Mouse (Mus musculus): ENCODE data around the gene Phlpp1. TPM values are rescaled to one million over a fixed set of nuclear protein-coding genes. Genes with fewer than 3 reads are reported as not detected.

The Phlpp1 gene
- polyA plus RNA-seq, 1 experiment from 2014 or later, result 5.1 TPM

- Histone ChIP-seq H3K36me3 (no peaks in the 10 kb centered on the region), H3K4me2 (replicated peaks) (no peak overlapping the region), H3K27ac (no peak overlapping the region), H3K9me3 (no peaks in the 10 kb centered on the region), H3K9ac (no peak overlapping the region), H3K27me3 (no peaks in the 10 kb centered on the region), H3K4me1 (no peaks in the 10 kb centered on the region), H3K4me3 (no peak overlapping the region)
- 83% methylated on average over 12 of the region's 12 CpGs for WGBS
- ATAC-seq (ENCODE audit: insufficient number of reproducible peaks, insufficient read depth, low FRiP score, low TSS enrichment), result no peak
Measured at GRCm38 (mm10) chr1:106151846-106152245, 19.7 kb upstream of the Phlpp1 start.

- no peak overlapping the region for H3K9ac ChIP-seq
- H3K9me3 ChIP-seq, result no peaks in the 10 kb centered on the region
- no peaks in the 10 kb centered on the region for H3K27me3 ChIP-seq
- no peak overlapping the region for H3K4me3 ChIP-seq
- no peaks in the 10 kb centered on the region for H3K4me1 ChIP-seq
- H3K27ac ChIP-seq, result no peak overlapping the region
- H3K36me3 ChIP-seq, result no peaks in the 10 kb centered on the region
- ATAC-seq (ENCODE audit: insufficient number of reproducible peaks, insufficient read depth, low FRiP score, low TSS enrichment), result no peak
- no peak overlapping the region for H3K4me2 ChIP-seq (replicated peaks)
Measured at GRCm38 (mm10) chr1:106152742-106153141, 18.8 kb upstream of the Phlpp1 start.

DNA sequence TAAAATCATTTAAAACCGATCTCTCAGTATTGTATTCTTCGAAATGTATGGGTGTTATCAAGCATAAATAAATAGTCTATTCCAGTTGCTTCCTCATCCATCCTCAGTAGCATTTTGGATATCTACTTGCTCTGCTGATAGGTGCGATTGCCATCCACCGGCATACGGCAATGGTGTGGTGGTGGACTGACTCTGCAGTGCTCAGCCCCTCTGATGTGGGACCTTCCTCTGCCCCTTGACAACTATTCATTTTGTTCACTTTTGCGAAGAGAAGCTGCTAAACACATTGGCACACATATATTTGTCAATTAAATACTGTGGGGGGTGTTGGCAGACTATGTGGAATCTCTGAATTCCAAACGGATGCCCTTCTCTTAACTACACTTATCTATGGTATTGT lies 17.0 kb upstream of the Phlpp1 start:
- WGBS, result 87% methylated on average over 7 of the region's 7 CpGs

DNA sequence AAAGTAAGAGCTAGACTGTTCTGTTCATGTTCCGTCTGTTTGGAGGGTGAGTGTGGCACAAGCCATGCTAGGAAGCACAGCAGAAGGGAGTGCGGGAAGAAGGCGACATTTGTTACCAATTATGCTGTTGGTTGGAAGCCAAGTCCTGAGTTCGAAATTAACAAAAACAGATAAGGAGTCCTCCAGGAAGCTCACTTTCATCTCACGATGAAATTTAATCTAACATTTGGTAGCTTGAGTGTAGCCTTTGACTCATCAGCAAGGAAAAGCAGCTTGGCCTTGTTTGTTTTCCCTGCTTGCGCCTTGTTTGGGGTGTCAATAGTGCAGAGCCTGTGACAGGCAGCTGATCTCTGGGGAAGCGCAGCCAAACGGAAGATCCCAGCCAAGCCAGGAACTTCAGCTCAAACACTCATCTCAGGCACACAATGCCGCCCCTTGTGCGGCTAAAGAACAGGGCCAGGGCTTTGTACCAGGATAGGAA lies 16.4 kb upstream of the Phlpp1 start:
- WGBS, result 21% methylated on average over 10 of the region's 10 CpGs

More for the DNA sequence above, 17.0 kb upstream of the Phlpp1 start:
- Histone ChIP-seq H3K9ac (no peak overlapping the region), H3K4me3 (no peak overlapping the region), H3K9me3 (no peaks in the 10 kb centered on the region), H3K27me3 (no peaks in the 10 kb centered on the region), H3K36me3 (no peaks in the 10 kb centered on the region), H3K27ac (no peak overlapping the region), H3K4me1 (no peaks in the 10 kb centered on the region), H3K4me2 (replicated peaks) (no peak overlapping the region)
- no peak for ATAC-seq (ENCODE audit: insufficient number of reproducible peaks, insufficient read depth, low FRiP score, low TSS enrichment)

GRCm38 (mm10) chr1:106155702-106156101 lies 15.8 kb upstream of the Phlpp1 start:
- no peak for ATAC-seq (ENCODE audit: insufficient number of reproducible peaks, insufficient read depth, low FRiP score, low TSS enrichment)

More for the DNA sequence above, 16.4 kb upstream of the Phlpp1 start:
- Histone ChIP-seq H3K27ac (no peak overlapping the region), H3K9me3 (no peaks in the 10 kb centered on the region), H3K36me3 (no peaks in the 10 kb centered on the region), H3K4me2 (replicated peaks) (no peak overlapping the region), H3K9ac (no peak overlapping the region), H3K4me1 (no peaks in the 10 kb centered on the region), H3K4me3 (no peak overlapping the region), H3K27me3 (no peaks in the 10 kb centered on the region)
- ATAC-seq (ENCODE audit: insufficient number of reproducible peaks, insufficient read depth, low FRiP score, low TSS enrichment), result no peak

DNA sequence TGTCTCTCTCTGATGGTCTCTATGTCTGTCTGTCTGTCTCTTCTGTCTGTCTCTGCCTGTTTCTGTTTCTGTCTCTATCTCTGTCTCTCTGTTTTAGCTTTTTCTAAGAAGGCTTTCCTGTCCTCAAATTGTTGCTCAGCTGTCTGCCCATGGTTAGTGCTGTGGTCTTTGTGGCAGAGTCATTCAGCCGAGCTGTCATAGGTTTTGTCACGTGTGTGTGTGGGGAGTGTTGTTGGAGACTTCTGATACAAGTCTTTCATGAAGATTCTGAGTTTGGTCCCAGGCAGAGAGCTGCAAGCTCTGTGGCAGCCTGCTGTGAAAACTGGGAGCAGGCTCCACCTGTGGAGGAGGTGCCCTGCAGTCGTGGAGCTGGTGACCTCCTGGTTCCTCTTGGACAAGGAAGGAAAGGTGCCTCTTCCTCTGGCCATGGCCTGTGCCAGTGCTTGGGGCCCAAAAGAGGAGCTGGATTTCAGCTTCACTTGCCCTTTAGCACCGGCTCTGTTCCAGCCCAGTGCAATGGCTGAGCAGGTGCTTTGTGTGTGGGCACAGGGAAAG lies 13.5 kb upstream of the Phlpp1 start:
- no peak overlapping the region for H3K4me2 ChIP-seq (replicated peaks)
- no peak for ATAC-seq (ENCODE audit: insufficient number of reproducible peaks, insufficient read depth, low FRiP score, low TSS enrichment)
- H3K4me3 ChIP-seq, result no peak overlapping the region
- no peaks in the 10 kb centered on the region for H3K27me3 ChIP-seq
- H3K27ac ChIP-seq, result no peak overlapping the region
- H3K9me3 ChIP-seq, result no peaks in the 10 kb centered on the region
- no peaks in the 10 kb centered on the region for H3K36me3 ChIP-seq
- WGBS, result 67% methylated on average over 4 of the region's 4 CpGs
- H3K4me1 ChIP-seq, result no peaks in the 10 kb centered on the region
- H3K9ac ChIP-seq, result no peak overlapping the region

More at GRCm38 (mm10) chr1:106155702-106156101, 15.8 kb upstream of the Phlpp1 start:
- H3K4me3 ChIP-seq, result no peak overlapping the region
- no peaks in the 10 kb centered on the region for H3K9me3 ChIP-seq
- 80% methylated on average over 6 of the region's 6 CpGs for WGBS
- no peaks in the 10 kb centered on the region for H3K4me1 ChIP-seq
- no peaks in the 10 kb centered on the region for H3K27me3 ChIP-seq
- H3K27ac ChIP-seq, result no peak overlapping the region
- no peak overlapping the region for H3K9ac ChIP-seq
- H3K36me3 ChIP-seq, result no peaks in the 10 kb centered on the region
- no peak overlapping the region for H3K4me2 ChIP-seq (replicated peaks)

- no peaks in the 10 kb centered on the region for H3K4me1 ChIP-seq
- no peaks in the 10 kb centered on the region for H3K36me3 ChIP-seq
- WGBS, result 93% methylated on average over 5 of the region's 5 CpGs
- no peak overlapping the region for H3K9ac ChIP-seq
- no peaks in the 10 kb centered on the region for H3K27me3 ChIP-seq
- H3K9me3 ChIP-seq, result no peaks in the 10 kb centered on the region
- H3K4me2 ChIP-seq (replicated peaks), result no peak overlapping the region
- no peak overlapping the region for H3K4me3 ChIP-seq
- no peak for ATAC-seq (ENCODE audit: insufficient number of reproducible peaks, insufficient read depth, low FRiP score, low TSS enrichment)
- H3K27ac ChIP-seq, result no peak overlapping the region
Measured at GRCm38 (mm10) chr1:106159667-106160066, 11.9 kb upstream of the Phlpp1 start.

DNA sequence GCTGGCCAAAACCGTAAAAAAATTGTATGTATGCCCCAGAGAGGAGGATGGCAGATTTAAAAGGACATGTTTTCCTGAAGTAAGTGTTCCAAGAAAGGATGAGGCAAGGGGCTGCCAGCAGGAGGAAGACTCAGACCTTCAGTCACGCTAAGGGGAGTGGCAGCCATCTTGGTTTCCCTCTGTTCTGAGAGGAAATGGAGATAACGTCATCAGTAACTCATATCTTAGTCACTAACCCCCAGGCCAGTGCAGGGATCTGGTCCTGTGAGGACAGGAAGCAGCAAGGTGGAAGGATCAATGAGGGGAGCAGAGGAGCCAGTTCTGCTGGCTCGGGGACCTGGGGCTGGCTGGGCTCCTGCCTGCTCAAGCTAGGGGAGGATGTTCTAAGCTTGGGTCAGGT lies 10.6 kb upstream of the Phlpp1 start:
- no peak for ATAC-seq (ENCODE audit: insufficient number of reproducible peaks, insufficient read depth, low FRiP score, low TSS enrichment)
- WGBS, result 72% methylated on average over 4 of the region's 4 CpGs

GRCm38 (mm10) chr1:106162581-106162980 lies 9.0 kb upstream of the Phlpp1 start:
- Histone ChIP-seq H3K36me3 (no peaks in the 10 kb centered on the region), H3K9me3 (no peaks in the 10 kb centered on the region), H3K4me1 (no peaks in the 10 kb centered on the region), H3K27me3 (no peaks in the 10 kb centered on the region), H3K9ac (no peak overlapping the region), H3K4me3 (no peak overlapping the region), H3K4me2 (replicated peaks) (no peak overlapping the region), H3K27ac (no peak overlapping the region)
- ATAC-seq (ENCODE audit: insufficient number of reproducible peaks, insufficient read depth, low FRiP score, low TSS enrichment), result no peak
- 75% methylated on average over 7 of the region's 7 CpGs for WGBS

More for the DNA sequence above, 10.6 kb upstream of the Phlpp1 start:
- H3K4me3 ChIP-seq, result no peak overlapping the region
- no peaks in the 10 kb centered on the region for H3K9me3 ChIP-seq
- H3K36me3 ChIP-seq, result no peaks in the 10 kb centered on the region
- H3K27ac ChIP-seq, result no peak overlapping the region
- H3K4me2 ChIP-seq (replicated peaks), result no peak overlapping the region
- H3K4me1 ChIP-seq, result no peaks in the 10 kb centered on the region
- H3K9ac ChIP-seq, result no peak overlapping the region
- H3K27me3 ChIP-seq, result no peaks in the 10 kb centered on the region

GRCm38 (mm10) chr1:106163401-106163800 lies 8.2 kb upstream of the Phlpp1 start:
- 85% methylated on average over 8 of the region's 8 CpGs for WGBS
- no peaks in the 10 kb centered on the region for H3K4me1 ChIP-seq
- H3K27me3 ChIP-seq, result no peaks in the 10 kb centered on the region
- no peak overlapping the region for H3K4me2 ChIP-seq (replicated peaks)
- no peak overlapping the region for H3K27ac ChIP-seq
- no peak overlapping the region for H3K4me3 ChIP-seq
- no peak for ATAC-seq (ENCODE audit: insufficient number of reproducible peaks, insufficient read depth, low FRiP score, low TSS enrichment)
- H3K36me3 ChIP-seq, result no peaks in the 10 kb centered on the region
- no peak overlapping the region for H3K9ac ChIP-seq
- H3K9me3 ChIP-seq, result no peaks in the 10 kb centered on the region

DNA sequence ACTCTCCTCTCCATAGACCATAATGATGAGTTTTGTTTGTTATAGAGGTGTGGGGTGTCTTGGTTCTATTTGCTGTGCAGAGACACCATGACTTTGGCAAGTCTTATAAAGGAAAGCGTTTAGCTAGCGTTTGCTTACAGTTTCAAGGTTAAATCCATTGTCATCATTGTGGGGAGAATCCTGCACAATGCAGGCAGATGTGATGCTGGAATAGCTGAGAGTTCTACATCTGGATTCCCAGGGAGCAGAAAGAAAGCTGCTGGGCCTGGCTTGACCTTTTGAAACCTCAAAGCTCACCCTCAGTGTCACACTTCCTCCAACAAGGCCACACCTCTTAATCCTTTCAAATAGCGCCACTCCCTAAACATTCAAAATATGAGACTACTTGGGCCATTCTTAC lies 7.4 kb upstream of the Phlpp1 start:
- H3K27me3 ChIP-seq, result no peaks in the 10 kb centered on the region
- no peak overlapping the region for H3K9ac ChIP-seq
- no peaks in the 10 kb centered on the region for H3K4me1 ChIP-seq
- ATAC-seq (ENCODE audit: insufficient number of reproducible peaks, insufficient read depth, low FRiP score, low TSS enrichment), result no peak
- no peaks in the 10 kb centered on the region for H3K9me3 ChIP-seq
- no peaks in the 10 kb centered on the region for H3K36me3 ChIP-seq
- no peak overlapping the region for H3K4me2 ChIP-seq (replicated peaks)
- 81% methylated on average over 3 of the region's 3 CpGs for WGBS
- H3K4me3 ChIP-seq, result no peak overlapping the region
- no peak overlapping the region for H3K27ac ChIP-seq

DNA sequence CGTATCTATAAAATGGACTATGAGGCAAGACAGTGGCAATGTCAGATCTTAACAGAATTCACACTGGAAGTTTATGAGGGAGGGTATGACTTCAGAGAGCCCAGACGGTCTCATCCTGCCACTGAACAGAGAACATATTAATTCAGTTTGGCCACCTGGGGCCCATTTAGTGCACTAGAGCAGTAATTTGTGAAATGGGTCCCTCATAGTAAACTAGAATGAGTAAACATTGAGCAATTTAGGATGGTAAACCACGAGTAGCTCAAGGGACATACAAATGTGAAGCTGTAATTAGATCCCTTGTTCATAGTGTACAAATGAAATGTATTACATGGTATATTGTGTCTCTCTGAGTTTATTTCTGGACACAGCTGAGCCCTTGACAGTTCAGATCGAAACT lies 3.6 kb upstream of the Phlpp1 start:
- no peak overlapping the region for H3K27ac ChIP-seq
- H3K4me2 ChIP-seq (replicated peaks), result no peak overlapping the region
- no peaks in the 10 kb centered on the region for H3K36me3 ChIP-seq
- ATAC-seq (ENCODE audit: insufficient number of reproducible peaks, insufficient read depth, low FRiP score, low TSS enrichment), result no peak
- H3K9ac ChIP-seq, result no peak overlapping the region
- WGBS, result 44% methylated on average over 4 of the region's 4 CpGs
- H3K4me1 ChIP-seq, result no peaks in the 10 kb centered on the region
- no peaks in the 10 kb centered on the region for H3K27me3 ChIP-seq
- no peaks in the 10 kb centered on the region for H3K9me3 ChIP-seq
- H3K4me3 ChIP-seq, result no peak overlapping the region

DNA sequence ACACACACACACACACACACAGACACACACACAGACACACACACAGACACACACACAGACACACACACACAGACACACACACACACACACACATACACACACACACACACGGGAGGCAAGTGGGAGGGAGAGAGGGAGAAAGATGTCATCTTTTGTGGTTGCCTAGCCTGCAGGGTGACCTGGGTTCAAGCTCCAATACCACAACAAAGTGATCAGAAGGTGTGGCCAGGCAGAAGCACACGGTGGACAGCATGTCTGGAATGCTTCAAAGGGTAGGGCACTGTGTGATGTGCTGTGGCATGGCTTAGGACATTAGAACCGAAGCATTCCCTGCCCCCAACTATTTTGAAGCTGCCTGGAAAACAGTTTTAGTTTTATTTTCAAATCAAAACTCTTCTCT lies 2.8 kb upstream of the Phlpp1 start:
- no peak for ATAC-seq (ENCODE audit: insufficient number of reproducible peaks, insufficient read depth, low FRiP score, low TSS enrichment)
- no peak overlapping the region for H3K27ac ChIP-seq
- no peak overlapping the region for H3K9ac ChIP-seq
- no peak overlapping the region for H3K4me3 ChIP-seq
- no peaks in the 10 kb centered on the region for H3K27me3 ChIP-seq
- no peak overlapping the region for H3K4me2 ChIP-seq (replicated peaks)
- 37% methylated on average over 3 of the region's 3 CpGs for WGBS
- H3K36me3 ChIP-seq, result no peaks in the 10 kb centered on the region
- H3K4me1 ChIP-seq, result peaks cover 7% of the 10 kb centered on the region
- H3K9me3 ChIP-seq, result no peaks in the 10 kb centered on the region

All from embryonic facial prominence, embryonic 12.5 days (tissue).